Mouse (Mus musculus) lung, embryonic 14.5 days (tissue): ENCODE measurements around the gene Gga3. TPM values are rescaled to one million over a fixed set of nuclear protein-coding genes. Genes with fewer than 3 reads are reported as not detected.

ENCODE experiments used
- ATAC-seq: fragments of 200-750 bp; cut with Nextera tagmentation; 2 replicates; pipeline ENCODE4 v1.8.0; 2017; ENCODE audit warnings: mild to moderate bottlenecking, moderate TSS enrichment, moderate library complexity; ENCODE audit not compliant: insufficient read depth
- DNase-seq: peaks from one replicate; pipeline ENCODE4 v3.0.0-alpha.2; 2015
- H3K27ac ChIP-seq: fragments of 300-500 bp; sonication (generic); 2 replicates; pipeline ENCODE4 v1.5.1; 2014; ENCODE audit warnings: low read depth, mild to moderate bottlenecking, moderate library complexity
- H3K27me3 ChIP-seq: fragments of 300-500 bp; sonication (generic); 2 replicates; pipeline ENCODE4 v1.6.1; 2014; ENCODE audit warnings: low read length, control low read depth; ENCODE audit not compliant: insufficient read depth
- H3K36me3 ChIP-seq: fragments of 300-500 bp; sonication (generic); 2 replicates; pipeline ENCODE4 v1.6.1; 2014; ENCODE audit warnings: control low read depth; ENCODE audit not compliant: insufficient read depth
- H3K4me1 ChIP-seq: fragments of 300-500 bp; sonication (generic); 2 replicates; pipeline ENCODE4 v1.6.1; 2014; ENCODE audit warnings: antibody characterized with exemption, control low read depth; ENCODE audit not compliant: insufficient read depth
- H3K4me2 ChIP-seq: fragments of 300-500 bp; sonication (generic); 2 replicates; pipeline ENCODE4 v1.6.1; 2014; ENCODE audit warnings: mild to moderate bottlenecking
- H3K4me3 ChIP-seq: fragments of 300-500 bp; sonication (generic); 2 replicates; pipeline ENCODE4 v1.5.1; 2014; ENCODE audit warnings: low read depth, low read length
- H3K9ac ChIP-seq: fragments of 300-500 bp; sonication (generic); 2 replicates; pipeline ENCODE4 v1.6.1; 2014
- H3K9me3 ChIP-seq: fragments of 300-500 bp; sonication (generic); 2 replicates; pipeline ENCODE4 v1.6.1; 2016; ENCODE audit warnings: low read depth, low read length, control low read depth
- CTCF ChIP-seq: IDR thresholded peaks from 2 replicates; pipeline ENCODE4 v1.5.1; 2016; ENCODE audit warnings: antibody characterized with exemption, low read depth
- WGBS: fragments of 180-500 bp; shearing (Covaris S2); extraction: QIAGEN DNeasy Blood & Tissue Kit; methylation state at CpG from one replicate; pipeline ENCODE4 v1.1.7; 2014; 5-methylcytosine and 5-hydroxymethylcytosine counted together
- polyA plus RNA-seq: library from polyadenylated mRNA; unstranded; fragments of >200 nt; fragmentation: Nextera tagmentation; extraction: Ambion mirVana; gene quantifications from 2 replicates; pipeline ENCODE4 v1.2.1, GENCODE M21; 2014

Gene Gga3
- polyA plus RNA-seq, 1 experiment from 2014 or later = 22.7 TPM

DNA sequence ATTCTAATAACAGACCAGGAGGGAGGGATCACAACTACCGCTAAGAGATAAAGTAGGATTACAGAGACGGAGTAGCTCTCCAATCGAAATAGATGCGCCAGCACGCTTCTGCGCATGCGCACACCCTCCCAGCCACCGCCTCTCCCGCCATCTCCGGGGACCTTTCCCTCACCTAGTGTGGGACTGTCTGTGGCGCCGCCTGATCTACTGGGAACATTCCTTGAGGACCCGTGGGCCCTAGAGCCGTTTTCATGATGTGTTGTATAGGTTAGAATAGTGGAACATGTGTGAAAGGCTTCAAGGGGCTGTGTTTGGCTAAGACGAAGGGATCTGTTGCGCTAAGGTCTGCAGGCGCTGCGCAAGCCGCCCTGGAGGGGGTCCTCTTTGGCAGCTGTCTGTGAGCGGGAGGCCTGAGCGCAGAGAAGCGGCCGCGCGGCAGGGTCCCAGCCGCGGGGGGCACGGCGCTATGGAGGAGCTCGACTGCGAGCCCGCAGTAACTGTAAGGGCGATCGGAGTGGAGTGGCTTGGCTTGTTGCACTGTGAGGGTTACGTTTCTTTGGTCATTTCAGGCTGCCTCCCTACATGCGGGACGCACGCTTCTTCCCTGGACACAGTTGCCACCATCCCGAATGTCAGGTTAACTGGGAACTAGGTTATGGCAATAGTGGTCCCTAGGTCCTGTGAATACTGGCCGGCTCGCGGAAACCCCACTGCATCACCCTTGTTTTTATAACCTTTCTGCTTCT, 39.6 kb downstream of the Gga3 start, which contains the start of gene Nup85:
Gene Nup85, plus strand, starts transcription at position 371 of the 746 bp plus-strand sequence.
- DNase-seq = peak; percentile 99
- WGBS = 0% methylated on average over 42 of the region's 42 CpGs

DNA sequence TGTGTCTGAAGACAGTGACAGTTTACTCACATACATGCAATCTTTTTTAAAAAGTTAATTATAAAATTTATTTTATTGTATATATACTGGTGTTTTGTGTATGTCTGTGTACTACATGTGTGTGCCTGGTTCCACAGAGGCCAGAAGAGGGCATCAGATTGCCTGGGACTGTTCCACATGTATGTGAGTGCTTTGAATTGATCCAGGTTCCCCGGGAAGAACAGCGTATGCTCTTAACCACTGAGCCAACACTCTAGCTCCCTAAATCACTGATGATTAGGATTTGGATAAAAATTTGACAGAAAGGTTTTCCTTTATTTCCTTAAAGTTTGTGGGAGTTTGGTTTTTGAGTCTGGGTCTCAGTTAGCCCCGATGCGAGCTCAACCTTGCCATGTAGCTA, 40.4 kb downstream of the Gga3 start:
- H3K4me3 ChIP-seq = peak overlapping the region; percentile 72
- ATAC-seq (no peak), DNase-seq (peak; percentile 22)
- H3K27ac ChIP-seq = peak overlapping the region; percentile 85
- 0 out of 2 replicates have a peak, but pooled peaks cover 5% of the 10 kb centered on the region for H3K4me1 ChIP-seq
- WGBS = 38% methylated on average over 4 of the region's 4 CpGs
- H3K36me3 ChIP-seq = peaks cover 25% of the 10 kb centered on the region
- peak; percentile 25; the same call in 1 of the 2 replicates for TF ChIP-seq CTCF
- no peaks in the 10 kb centered on the region for H3K27me3 ChIP-seq
- H3K9ac ChIP-seq = peak overlapping the region; percentile 68
- no peaks in the 10 kb centered on the region for H3K9me3 ChIP-seq
- peak overlapping the region; percentile 69 for H3K4me2 ChIP-seq

More for the DNA sequence above, 39.6 kb downstream of the Gga3 start, which contains the start of gene Nup85:
- 0 out of 2 replicates have a peak, but pooled peaks cover 5% of the 10 kb centered on the region for H3K4me1 ChIP-seq
- peak within 1 kb of the TSS; percentile 69 for H3K4me2 ChIP-seq
- H3K27ac ChIP-seq = peak within 1 kb of the TSS; percentile 85
- peak within 1 kb of the TSS; percentile 68 for H3K9ac ChIP-seq
- peak; percentile 95 for ATAC-seq
- TF ChIP-seq CTCF = no peak
- H3K4me3 ChIP-seq = peak within 1 kb of the TSS; percentile 72
- H3K9me3 ChIP-seq = no peaks in the 10 kb centered on the region
- no peaks in the 10 kb centered on the region for H3K27me3 ChIP-seq
- peaks cover 34% of the 10 kb centered on the region for H3K36me3 ChIP-seq

GRCm38 (mm10) chr11:115555717-115556116, 48.1 kb downstream of the Gga3 start:
- ATAC-seq (no peak), DNase-seq (no peak)
- Histone ChIP-seq H3K27me3 (no peaks in the 10 kb centered on the region), H3K27ac (no peak overlapping the region), H3K9me3 (no peaks in the 10 kb centered on the region), H3K9ac (no peak overlapping the region), H3K4me2 (no peak overlapping the region), H3K4me3 (no peak overlapping the region), H3K36me3 (no peaks in the 10 kb centered on the region), H3K4me1 (no peaks in the 10 kb centered on the region)
- WGBS = 72% methylated on average over 17 of the region's 17 CpGs
- TF ChIP-seq CTCF = no peak

GRCm38 (mm10) chr11:115552783-115553182, 51.1 kb downstream of the Gga3 start:
- 54% methylated on average over 4 of the region's 4 CpGs for WGBS
- DNase-seq = peak; percentile 30
- Histone ChIP-seq H3K9me3 (no peaks in the 10 kb centered on the region), H3K36me3 (no peaks in the 10 kb centered on the region), H3K4me3 (no peak overlapping the region), H3K9ac (no peak overlapping the region), H3K27ac (no peak overlapping the region), H3K4me2 (no peak overlapping the region), H3K4me1 (no peaks in the 10 kb centered on the region), H3K27me3 (no peaks in the 10 kb centered on the region)
- no peak for ATAC-seq
- TF ChIP-seq CTCF = peak; percentile 53

DNA sequence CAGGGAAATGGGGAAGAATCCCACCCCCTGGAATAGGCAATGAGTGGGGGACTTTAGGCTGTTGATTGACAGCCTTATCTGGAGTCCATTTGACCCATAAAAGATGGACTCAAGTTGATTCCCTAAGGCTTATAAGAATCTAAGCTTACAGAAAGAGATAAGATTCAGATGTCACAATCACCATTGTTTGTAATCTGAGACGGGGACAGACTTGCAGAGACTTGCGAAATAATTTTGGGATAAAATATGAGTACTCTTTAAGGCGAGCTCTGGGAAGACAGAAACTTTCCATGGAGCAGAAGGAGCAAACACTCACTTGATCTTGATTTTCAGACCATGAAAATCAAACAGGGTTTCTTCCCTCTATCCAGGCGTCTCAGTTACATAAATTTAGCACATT, 60.3 kb downstream of the Gga3 start:
- DNase-seq = peak; percentile 62
- Histone ChIP-seq H3K9ac (no peak overlapping the region), H3K9me3 (no peaks in the 10 kb centered on the region), H3K4me2 (no peak overlapping the region), H3K4me3 (no peak overlapping the region), H3K36me3 (no peaks in the 10 kb centered on the region), H3K27ac (no peak overlapping the region), H3K27me3 (no peaks in the 10 kb centered on the region), H3K4me1 (no peaks in the 10 kb centered on the region)
- ATAC-seq = no peak
- 43% methylated on average over 4 of the region's 4 CpGs for WGBS
- TF ChIP-seq CTCF = no peak

GRCm38 (mm10) chr11:115538045-115538444, 65.8 kb downstream of the Gga3 start:
- Histone ChIP-seq H3K27me3 (no peaks in the 10 kb centered on the region), H3K9me3 (no peaks in the 10 kb centered on the region), H3K4me3 (no peak overlapping the region), H3K4me2 (no peak overlapping the region), H3K36me3 (peaks cover 15% of the 10 kb centered on the region), H3K4me1 (0 out of 2 replicates have a peak, but pooled peaks cover 6% of the 10 kb centered on the region), H3K9ac (no peak overlapping the region), H3K27ac (no peak overlapping the region)
- 56% methylated on average over 2 of the region's 2 CpGs for WGBS
- ATAC-seq (no peak), DNase-seq (no peak)
- TF ChIP-seq CTCF = no peak

DNA sequence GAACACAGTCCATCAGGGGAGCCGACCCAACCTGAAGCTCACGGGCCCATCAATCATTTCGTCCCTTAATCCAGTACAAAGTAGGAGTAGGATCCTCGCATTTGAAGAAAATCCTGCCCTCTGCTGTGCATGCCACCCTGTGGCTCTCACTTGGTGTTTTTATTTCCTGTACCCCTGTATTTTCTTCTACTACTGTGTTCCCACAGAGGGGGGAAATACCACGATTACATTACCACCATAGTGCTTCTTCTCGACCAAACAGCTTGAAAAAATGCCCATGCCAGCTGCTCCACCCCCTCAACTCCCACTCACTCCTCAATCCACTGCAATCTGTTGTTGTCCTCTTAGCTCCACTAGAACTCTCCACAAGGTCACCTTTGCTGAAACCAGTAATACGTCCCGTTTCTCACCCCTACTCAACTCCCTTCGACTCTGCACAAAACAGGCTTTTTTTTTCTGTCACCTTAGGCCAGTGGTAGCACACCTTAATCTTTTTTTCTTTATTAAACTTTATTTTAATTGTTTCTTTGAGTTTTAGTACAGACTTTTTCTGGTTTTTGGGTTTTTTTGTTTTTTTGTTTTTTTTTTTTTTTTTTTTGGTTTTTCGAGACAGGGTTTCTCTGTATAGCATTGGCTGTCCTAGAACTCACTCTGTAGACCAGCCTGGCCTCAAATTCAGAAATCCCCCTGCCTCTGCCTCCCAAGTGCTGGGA, 66.8 kb downstream of the Gga3 start:
- Histone ChIP-seq H3K27ac (peak overlapping the region; percentile 100), H3K4me1 (0 out of 2 replicates have a peak, but pooled peaks cover 6% of the 10 kb centered on the region), H3K9me3 (no peaks in the 10 kb centered on the region), H3K4me2 (peak overlapping the region; percentile 71), H3K4me3 (peak overlapping the region; percentile 98), H3K36me3 (peaks cover 25% of the 10 kb centered on the region), H3K27me3 (no peaks in the 10 kb centered on the region), H3K9ac (peak overlapping the region; percentile 98; the same call in 1 of the 2 replicates)
- 84% methylated on average over 10 of the region's 10 CpGs for WGBS
- no peak for TF ChIP-seq CTCF
- peak; percentile 10; the same call in 1 of the 2 replicates for ATAC-seq
- DNase-seq = peak; percentile 31
